Mouse (Mus musculus) cerebellum, adult 2 months (tissue): ENCODE measurements around the gene Rab27a. TPM values are rescaled to one million over a fixed set of nuclear protein-coding genes. Genes with fewer than 3 reads are reported as not detected.
"Not testable (repeated sequence)": the region's sequence is repeated elsewhere in the genome, so short reads cannot be mapped to it uniquely, and the experiment has no call there.

Experiments used
- DNase-seq, 2 experiments: peaks; one replicate each; pipeline ENCODE4 v3.0.0; 2021
- H3K27ac ChIP-seq: fragments of 200-500 bp; 2 replicates; pipeline ENCODE4 v1.5.1; 2012; ENCODE audit warnings: low read length, control low read depth, inconsistent platforms; ENCODE audit not compliant: insufficient read depth
- H3K27me3 ChIP-seq: fragments of 200-500 bp; 2 replicates; pipeline ENCODE4 v1.6.1; 2012; ENCODE audit warnings: inconsistent platforms, mild to moderate bottlenecking, low read length, moderate library complexity; ENCODE audit not compliant: control insufficient read depth, insufficient read depth
- H3K4me1 ChIP-seq: fragments of 200-500 bp; 2 replicates; pipeline ENCODE4 v1.6.1; 2011; ENCODE audit warnings: low read length; ENCODE audit not compliant: control insufficient read depth, insufficient read depth
- H3K4me3 ChIP-seq: fragments of 200-500 bp; replicated peaks from 2 replicates; pipeline ENCODE3; 2011; ENCODE audit warnings: mild to moderate bottlenecking, low read depth, low read length, control low read depth; ENCODE audit not compliant: insufficient read depth
- CTCF ChIP-seq: fragments of 200-500 bp; IDR thresholded peaks from 2 replicates; pipeline ENCODE4 v1.5.1; 2011; ENCODE audit warnings: low read depth, mild to moderate bottlenecking, control low read depth, low read length, moderate library complexity, borderline replicate concordance; ENCODE audit not compliant: insufficient read depth
- POLR2A ChIP-seq: fragments of 200-500 bp; IDR thresholded peaks from 2 replicates; pipeline ENCODE4 v1.6.1; 2011; ENCODE audit warnings: low read length, control low read depth, borderline replicate concordance; ENCODE audit not compliant: insufficient read depth
- WGBS: fragments of 180-500 bp; shearing (Covaris S2); methylation state at CpG from one replicate; pipeline ENCODE4 v1.1.7; 2018; 5-methylcytosine and 5-hydroxymethylcytosine counted together
- polyA plus RNA-seq: library from polyadenylated mRNA; depleted of rRNA; stranded (reverse); fragments of >200 nt; gene quantifications from 2 replicates; pipeline ENCODE4 v1.2.3, GENCODE M21; 2012

The Rab27a gene
- polyA plus RNA-seq, 1 experiment: 12.7 TPM

DNA sequence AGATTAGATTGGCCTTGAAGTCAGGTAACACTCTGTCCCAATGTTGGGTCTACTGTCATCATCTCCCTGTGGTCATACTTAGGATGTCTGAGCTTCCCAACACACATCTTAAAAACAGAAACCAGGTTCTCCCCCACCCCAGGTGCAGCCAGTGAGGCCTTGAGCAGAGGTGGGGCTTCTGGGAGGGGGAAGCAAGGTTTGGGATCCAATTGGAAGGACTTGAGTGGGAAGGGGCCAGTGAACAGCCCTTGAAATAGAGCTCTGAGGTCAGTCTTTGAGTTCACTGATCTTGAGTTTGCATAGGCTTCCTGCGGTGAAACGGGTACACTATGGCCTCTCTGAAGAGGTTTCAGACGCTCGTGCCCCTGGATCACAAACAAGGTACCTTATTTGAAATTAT lies 57.5 kb downstream of the Rab27a start, which contains the start of gene Gm20509:
Gene Gm20509, plus strand, starts transcription at position 290 of the 400 bp plus-strand sequence.
- no peak for TF ChIP-seq POLR2A
- TF ChIP-seq CTCF: no peak

DNA sequence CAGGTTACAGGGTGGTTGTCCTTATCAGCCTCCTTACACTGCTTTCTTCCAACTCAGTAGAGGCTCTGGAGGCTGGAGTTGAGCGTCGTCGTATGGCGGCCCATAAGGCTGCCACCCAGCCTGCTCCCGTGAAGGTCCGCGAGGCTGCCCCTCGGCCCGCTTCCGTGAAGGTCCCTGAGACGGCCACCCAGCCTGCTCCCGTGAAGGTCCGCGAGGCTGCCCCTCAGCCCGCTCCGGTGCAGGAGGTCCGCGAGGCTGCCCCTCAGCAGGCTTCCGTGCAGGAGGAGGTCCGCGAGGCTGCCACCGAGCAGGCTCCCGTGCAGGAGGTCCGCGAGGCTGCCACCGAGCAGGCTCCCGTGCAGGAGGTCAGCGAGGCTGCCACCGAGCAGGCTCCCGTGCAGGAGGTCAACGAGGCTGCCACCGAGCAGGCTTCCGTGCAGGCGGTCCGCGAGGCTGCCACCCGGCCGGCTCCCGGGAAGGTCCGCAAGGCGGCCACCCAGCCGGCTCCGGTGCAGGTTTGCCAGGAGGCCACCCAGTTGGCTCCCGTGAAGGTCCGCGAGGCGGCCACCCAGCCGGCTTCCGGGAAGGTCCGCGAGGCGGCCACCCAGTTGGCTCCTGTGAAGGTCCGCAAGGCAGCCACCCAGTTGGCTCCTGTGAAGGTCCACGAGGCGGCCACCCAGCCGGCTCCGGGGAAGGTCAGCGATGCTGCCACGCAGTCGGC lies 58.7 kb downstream of the Rab27a start:
- peak overlapping the region; percentile 28 for H3K4me3 ChIP-seq
- WGBS: 5% methylated on average over 60 of the region's 60 CpGs

More for the DNA sequence above, 57.5 kb downstream of the Rab27a start, which contains the start of gene Gm20509:
- Histone ChIP-seq H3K4me3 (peak within 1 kb of the TSS; percentile 28), H3K4me1 (no peaks in the 10 kb centered on the region; the same call in 1 of the 2 replicates), H3K27me3 (no peaks in the 10 kb centered on the region), H3K27ac (no peak within 1 kb of the TSS)
- 97% methylated on average over 4 of the region's 4 CpGs for WGBS
- DNase-seq: no peak

GRCm38 (mm10) chr9:73103880-73104198 lies 59.2 kb downstream of the Rab27a start:
- peak overlapping the region; percentile 28 for H3K4me3 ChIP-seq
- WGBS: 3% methylated on average over 5 of the region's 5 CpGs
- H3K4me1 ChIP-seq: no peaks in the 10 kb centered on the region; the same call in 1 of the 2 replicates
- H3K27me3 ChIP-seq: no peaks in the 10 kb centered on the region
- no peak for DNase-seq
- no peak overlapping the region for H3K27ac ChIP-seq
- TF ChIP-seq POLR2A (no peak), CTCF (no peak)

More for the DNA sequence above, 58.7 kb downstream of the Rab27a start:
- DNase-seq: peak; percentile 51 to 70
- no peaks in the 10 kb centered on the region for H3K27me3 ChIP-seq
- no peaks in the 10 kb centered on the region; the same call in 1 of the 2 replicates for H3K4me1 ChIP-seq
- no peak for TF ChIP-seq POLR2A
- no peak for TF ChIP-seq CTCF
- H3K27ac ChIP-seq: no peak overlapping the region

GRCm38 (mm10) chr9:73105141-73105540 lies 60.5 kb downstream of the Rab27a start:
- no peaks in the 10 kb centered on the region for H3K27me3 ChIP-seq
- TF ChIP-seq POLR2A (no peak), CTCF (no peak)
- H3K4me3 ChIP-seq: no peak overlapping the region
- no peaks in the 10 kb centered on the region; the same call in 1 of the 2 replicates for H3K4me1 ChIP-seq
- DNase-seq: no peak
- no peak overlapping the region for H3K27ac ChIP-seq
- 44% methylated on average over 1 of the region's 1 CpGs for WGBS

GRCm38 (mm10) chr9:73105771-73106170 lies 61.1 kb downstream of the Rab27a start:
- TF ChIP-seq CTCF: no peak
- TF ChIP-seq POLR2A: no peak
- no peak overlapping the region for H3K27ac ChIP-seq
- no peak for DNase-seq
- no peaks in the 10 kb centered on the region; the same call in 1 of the 2 replicates for H3K4me1 ChIP-seq
- H3K27me3 ChIP-seq: no peaks in the 10 kb centered on the region
- no peak overlapping the region for H3K4me3 ChIP-seq

- no peaks in the 10 kb centered on the region for H3K27me3 ChIP-seq
- peak within 1 kb of the TSS; percentile 72; the same call in 1 of the 2 replicates for H3K27ac ChIP-seq
- under 1% methylated on average over 64 of the region's 64 CpGs for WGBS
- TF ChIP-seq POLR2A (peak; percentile 46; the same call in 1 of the 2 replicates), CTCF (no peak)
- no peaks in the 10 kb centered on the region for H3K4me1 ChIP-seq
- peak within 1 kb of the TSS; percentile 81 for H3K4me3 ChIP-seq
- peak; percentile 89 to 92 for DNase-seq
Measured at GRCm38 (mm10) chr9:73112919-73113906, 68.6 kb downstream of the Rab27a start, which contains the start of gene Rsl24d1. Gene Rsl24d1 (plus strand): TSS chr9:73113426.

DNA sequence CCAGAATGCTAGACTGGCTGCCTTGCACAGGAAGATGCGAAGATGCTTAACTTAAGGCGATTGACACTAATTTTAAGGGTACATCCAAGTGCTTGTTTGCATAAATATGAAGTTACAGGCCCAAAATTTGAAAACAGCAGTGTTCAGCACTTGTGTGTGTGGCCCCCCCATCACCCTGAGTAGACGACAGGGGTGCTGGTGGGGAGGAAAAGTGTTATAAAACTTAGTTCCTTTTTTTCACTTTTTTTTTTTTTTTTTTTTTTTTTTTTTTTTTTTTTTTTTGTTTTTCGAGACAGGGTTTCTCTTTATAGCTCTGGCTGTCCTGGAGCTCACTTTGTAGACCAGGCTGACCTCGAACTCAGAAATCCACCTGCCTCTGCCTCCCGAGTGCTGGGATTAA lies 72.0 kb downstream of the Rab27a start:
- 93% methylated on average over 5 of the region's 6 CpGs for WGBS
- H3K4me1 ChIP-seq, H3K4me3 ChIP-seq, H3K27me3 ChIP-seq, DNase-seq, H3K27ac ChIP-seq: not testable (repeated sequence)

DNA sequence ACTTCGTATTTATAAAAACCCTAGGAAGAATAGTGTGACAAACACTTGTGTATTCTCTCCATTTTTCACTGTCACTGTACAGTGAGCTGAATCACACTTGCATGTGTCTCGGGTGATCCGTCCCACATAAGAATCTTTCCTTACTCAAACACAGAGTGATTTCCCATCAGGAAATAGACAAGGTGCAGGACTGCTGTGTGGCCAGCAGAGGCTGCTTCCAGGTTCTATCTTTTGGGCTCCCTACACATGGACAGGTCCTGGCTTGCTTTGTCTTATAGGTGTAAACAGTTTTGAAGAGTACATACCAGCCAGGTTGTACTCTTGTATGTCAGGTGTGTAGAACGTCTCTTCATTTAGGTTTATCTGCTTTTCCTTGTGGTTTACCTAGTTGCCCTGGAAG lies 73.4 kb downstream of the Rab27a start:
- WGBS: 89% methylated on average over 4 of the region's 4 CpGs
- TF ChIP-seq CTCF (no peak), POLR2A (no peak)

More for the DNA sequence above, 73.4 kb downstream of the Rab27a start:
- Histone ChIP-seq H3K27ac (no peak overlapping the region), H3K27me3 (no peaks in the 10 kb centered on the region), H3K4me1 (no peaks in the 10 kb centered on the region), H3K4me3 (no peak overlapping the region)
- DNase-seq: no peak
